Mouse (Mus musculus) megakaryocyte, embryonic 14.5 days (primary cell): Measurements from ENCODE around the gene Opn1mw. TPM values are rescaled to one million over a fixed set of nuclear protein-coding genes. Genes with fewer than 3 reads are reported as not detected.
"Not testable (repeated sequence)": the region's sequence is repeated elsewhere in the genome, so short reads cannot be mapped to it uniquely, and the experiment has no call there.

Source experiments
- H3K27me3 ChIP-seq: replicated peaks from 2 replicates; pipeline ENCODE3; 2012; ENCODE audit warnings: inconsistent platforms
- H3K36me3 ChIP-seq: replicated peaks from 2 replicates; pipeline ENCODE3; 2012; ENCODE audit warnings: low read length, inconsistent platforms, mixed read lengths
- H3K4me1 ChIP-seq: 2 replicates; pipeline ENCODE4 v1.6.1; 2012; ENCODE audit warnings: inconsistent platforms
- H3K4me3 ChIP-seq: replicated peaks from 2 replicates; pipeline ENCODE3; 2012; ENCODE audit warnings: moderate library complexity, mild to moderate bottlenecking, inconsistent platforms
- H3K9me3 ChIP-seq: 2 replicates; pipeline ENCODE4 v1.6.1; 2012; ENCODE audit warnings: inconsistent platforms
- FLI1 ChIP-seq: IDR thresholded peaks from 2 replicates; pipeline ENCODE4 v1.6.1; 2012; ENCODE audit warnings: low read length, inconsistent platforms, mixed read lengths
- GATA1 ChIP-seq: IDR thresholded peaks from 3 replicates; pipeline ENCODE4 v1.6.1; 2012; ENCODE audit warnings: mixed read lengths, low read length, inconsistent platforms, borderline replicate concordance
- polyA plus RNA-seq: library from polyadenylated mRNA; stranded (reverse); fragments of >175 nt; gene quantifications from 2 replicates; pipeline ENCODE4 v1.2.3, GENCODE M21; 2012; ENCODE audit warnings: low replicate concordance; ENCODE audit not compliant: insufficient read depth

The Opn1mw gene
- polyA plus RNA-seq, 1 experiment: not detected

GRCm38 (mm10) chrX:74124975-74125374 lies 2.3 kb upstream of the Opn1mw start:
- TF ChIP-seq FLI1 (no peak), GATA1 (no peak)
- Histone ChIP-seq H3K9me3 (no peaks in the 10 kb centered on the region), H3K36me3 (no peaks in the 10 kb centered on the region), H3K4me1 (no peaks in the 10 kb centered on the region), H3K4me3 (no peak overlapping the region), H3K27me3 (peaks cover 20% of the 10 kb centered on the region)

GRCm38 (mm10) chrX:74135263-74135662 lies 8.0 kb downstream of the Opn1mw start, which contains the start of gene Mecp2:
Mecp2 (minus strand) TSS chrX:74135363.
- H3K4me3 ChIP-seq, H3K9me3 ChIP-seq, H3K4me1 ChIP-seq, H3K36me3 ChIP-seq: not testable (repeated sequence)
- H3K27me3 ChIP-seq: peaks cover 40% of the 10 kb centered on the region

GRCm38 (mm10) chrX:74167738-74168137 lies 40.5 kb downstream of the Opn1mw start, which contains the start of gene Tex28:
Tex28 (minus strand) TSS chrX:74167838.
- Histone ChIP-seq H3K4me3 (no peak within 1 kb of the TSS), H3K36me3 (no peaks in the 10 kb centered on the region), H3K4me1 (no peaks in the 10 kb centered on the region)

GRCm38 (mm10) chrX:74176959-74177358 lies 49.7 kb downstream of the Opn1mw start, which contains the start of gene Tktl1:
Tktl1 (plus strand) TSS chrX:74177259.
- TF ChIP-seq GATA1 (no peak), FLI1 (no peak)
- no peaks in the 10 kb centered on the region for H3K4me1 ChIP-seq
- H3K4me3 ChIP-seq: no peak within 1 kb of the TSS
- peaks cover 12% of the 10 kb centered on the region for H3K27me3 ChIP-seq
- H3K9me3 ChIP-seq: peaks cover 11% of the 10 kb centered on the region; the same call in 1 of the 2 replicates
- H3K36me3 ChIP-seq: no peaks in the 10 kb centered on the region

More at GRCm38 (mm10) chrX:74167738-74168137, 40.5 kb downstream of the Opn1mw start, which contains the start of gene Tex28:
- TF ChIP-seq FLI1: no peak
- TF ChIP-seq GATA1: no peak
- Histone ChIP-seq H3K27me3 (peaks cover 6% of the 10 kb centered on the region), H3K9me3 (no peaks in the 10 kb centered on the region)

Other genes starting within 250 kb of the Opn1mw start
- not detected in 2 replicates for gene Avpr2, start 235.4 kb upstream of the Opn1mw start, polyA plus RNA-seq
- 0.96 TPM in 1 of 2 replicates, not detected in the other for gene L1cam, start 231.4 kb upstream of the Opn1mw start, polyA plus RNA-seq
- 6.6 and 13.3 TPM in 2 replicates for gene Arhgap4, start 205.6 kb upstream of the Opn1mw start, polyA plus RNA-seq
- gene Naa10, start 205.5 kb upstream of the Opn1mw start, polyA plus RNA-seq: 58.9 and 174 TPM in 2 replicates
- gene Renbp, start 196.6 kb upstream of the Opn1mw start, polyA plus RNA-seq: 31.2 and 114 TPM in 2 replicates
- 58.4 and 162 TPM in 2 replicates for gene Hcfc1, start 161.1 kb upstream of the Opn1mw start, polyA plus RNA-seq
- gene Irak1, start 103.5 kb upstream of the Opn1mw start, polyA plus RNA-seq: 134 and 271 TPM in 2 replicates
- 13.7 and 25.1 TPM in 2 replicates for gene Mecp2, start 7.9 kb downstream of the Opn1mw start, polyA plus RNA-seq
- not detected in 2 replicates for gene Tex28, start 40.4 kb downstream of the Opn1mw start, polyA plus RNA-seq
- gene Tktl1, start 49.8 kb downstream of the Opn1mw start, polyA plus RNA-seq: not detected in 2 replicates
- 106 and 299 TPM in 2 replicates for gene Flna, start 122.4 kb downstream of the Opn1mw start, polyA plus RNA-seq
- 39.1 and 49.4 TPM in 2 replicates for gene Emd, start 127.2 kb downstream of the Opn1mw start, polyA plus RNA-seq
- gene Rpl10, start 143.3 kb downstream of the Opn1mw start, polyA plus RNA-seq: 328 and 1,584 TPM in 2 replicates
- gene Taz, start 154.4 kb downstream of the Opn1mw start, polyA plus RNA-seq: 29.6 and 48.2 TPM in 2 replicates
- 2.8 TPM in 1 of 2 replicates, not detected in the other for gene Dnase1l1, start 154.9 kb downstream of the Opn1mw start, polyA plus RNA-seq
- gene Atp6ap1, start 169.6 kb downstream of the Opn1mw start, polyA plus RNA-seq: 10.7 and 29.6 TPM in 2 replicates
- 38.9 and 88.6 TPM in 2 replicates for gene Gdi1, start 177.5 kb downstream of the Opn1mw start, polyA plus RNA-seq
- gene Fam50a, start 185.6 kb downstream of the Opn1mw start, polyA plus RNA-seq: 3.0 and 35.7 TPM in 2 replicates
- 1.3 TPM in 1 of 2 replicates, not detected in the other for gene Plxna3, start 201.6 kb downstream of the Opn1mw start, polyA plus RNA-seq
- gene Lage3, start 226.2 kb downstream of the Opn1mw start, polyA plus RNA-seq: 7.0 and 8.9 TPM in 2 replicates
- gene Ubl4a, start 245.8 kb downstream of the Opn1mw start, polyA plus RNA-seq: 21.1 TPM in 1 of 2 replicates, not detected in the other
- 1.9 and 3.3 TPM in 2 replicates for gene Slc10a3, start 245.9 kb downstream of the Opn1mw start, polyA plus RNA-seq